Mouse (Mus musculus) left cerebral cortex, adult 11 months (tissue): ENCODE results near the gene Oxld1.
"Not testable (repeated sequence)": the region's sequence is repeated elsewhere in the genome, so short reads cannot be mapped to it uniquely, and the experiment has no call there.

Experiments
- DNase-seq: peaks from one replicate; pipeline ENCODE4 v3.0.0; 2022; ENCODE audit warnings: low spot score

Oxld1 gene

GRCm38 (mm10) chr11:120423569-120424295 is 34.1 kb downstream of the Oxld1 start:
- peak; percentile 14 for DNase-seq

GRCm38 (mm10) chr11:120422651-120423568 is 35.0 kb downstream of the Oxld1 start:
- no peak for DNase-seq

- no peak for DNase-seq
Measured at GRCm38 (mm10) chr11:120418592-120418991, 39.3 kb downstream of the Oxld1 start.

- DNase-seq, result no peak
Measured at GRCm38 (mm10) chr11:120417852-120418251, 40.0 kb downstream of the Oxld1 start.

- not testable (repeated sequence) for DNase-seq
Measured at GRCm38 (mm10) chr11:120413621-120414020, 44.2 kb downstream of the Oxld1 start.
